Mouse (Mus musculus): ENCODE measurements around the gene Zdhhc8.

DNA sequence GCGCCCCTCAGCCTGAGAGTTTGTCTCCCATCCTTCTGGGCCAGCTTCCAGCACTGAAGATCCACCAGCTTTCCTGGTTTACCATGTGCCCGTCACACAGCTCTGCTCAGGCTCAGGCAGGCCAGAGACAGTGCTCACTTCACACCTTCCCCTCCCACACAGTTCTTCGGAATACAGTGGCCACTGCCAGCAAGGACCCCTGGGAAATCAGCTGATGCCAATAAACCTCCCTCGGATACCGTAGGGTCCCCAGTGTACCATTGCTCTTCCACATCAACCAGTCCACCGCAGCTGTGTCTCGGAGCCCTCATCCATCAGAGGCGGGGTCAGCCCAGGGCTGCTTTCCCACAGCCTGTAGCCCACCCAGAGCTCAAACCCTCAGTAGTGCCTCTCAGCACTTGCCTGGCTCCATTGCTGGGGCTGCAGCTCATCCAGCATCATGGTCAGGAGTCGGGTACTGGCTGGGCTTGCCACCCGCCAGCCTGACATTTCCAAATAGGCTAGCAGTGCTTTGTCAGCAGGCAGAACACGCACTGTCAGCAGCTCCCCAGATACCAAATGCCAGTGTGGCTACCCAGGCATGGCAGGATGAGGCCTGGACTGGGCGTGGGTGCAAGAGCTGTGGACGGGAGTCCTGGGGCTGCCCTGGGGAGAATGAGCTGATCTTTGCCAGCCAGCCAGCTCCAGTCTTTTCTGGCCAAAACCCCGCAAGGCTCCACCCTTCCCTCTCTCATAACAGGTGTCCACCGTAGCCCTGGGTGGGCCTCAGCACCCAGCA, 40.5 kb downstream of the Zdhhc8 start:
- TF ChIP-seq POLR2A (IDR thresholded peaks at IDR 0.05; ENCODE audit: extremely low read depth, insufficient read depth, low read length) (no peak), CTCF (IDR thresholded peaks at IDR 0.05; ENCODE audit: extremely low read depth, insufficient read depth, low read length) (no peak)

Measured in cortical plate, adult 2 months (tissue).